Mouse (Mus musculus) lung, embryonic 16.5 days (tissue): ENCODE results near the gene Il18bp. TPM values are rescaled to one million over a fixed set of nuclear protein-coding genes. Genes with fewer than 3 reads are reported as not detected.
"Not testable (repeated sequence)": the region's sequence is repeated elsewhere in the genome, so short reads cannot be mapped to it uniquely, and the experiment has no call there.

Experiments
- ATAC-seq: fragments of 200-750 bp; cut with Nextera tagmentation; 2 replicates; pipeline ENCODE4 v1.8.0; 2017; ENCODE audit warnings: low read depth, mild to moderate bottlenecking, moderate library complexity
- H3K27ac ChIP-seq: fragments of 300-500 bp; sonication (generic); 2 replicates; pipeline ENCODE4 v1.5.1; 2014; ENCODE audit warnings: mild to moderate bottlenecking, control low read depth, low read length
- H3K27me3 ChIP-seq: fragments of 300-500 bp; sonication (generic); 2 replicates; pipeline ENCODE4 v1.6.1; 2014; ENCODE audit warnings: low read depth, low read length, mixed read lengths; ENCODE audit not compliant: control insufficient read depth, insufficient read depth
- H3K36me3 ChIP-seq: fragments of 300-500 bp; sonication (generic); 2 replicates; pipeline ENCODE4 v1.6.1; 2014; ENCODE audit warnings: low read length; ENCODE audit not compliant: control insufficient read depth, insufficient read depth
- H3K4me1 ChIP-seq: fragments of 300-500 bp; sonication (generic); replicated peaks from 2 replicates; pipeline ENCODE4 v1.6.1; 2014; ENCODE audit warnings: low read length, mixed read lengths; ENCODE audit not compliant: control insufficient read depth, insufficient read depth
- H3K4me2 ChIP-seq: fragments of 300-500 bp; sonication (generic); 2 replicates; pipeline ENCODE4 v1.6.1; 2014; ENCODE audit warnings: low read depth, low read length, control low read depth
- H3K4me3 ChIP-seq: fragments of 300-500 bp; sonication (generic); 2 replicates; pipeline ENCODE4 v1.5.1; 2014; ENCODE audit warnings: mild to moderate bottlenecking, low read length, control low read depth
- H3K9ac ChIP-seq: fragments of 300-500 bp; sonication (generic); 2 replicates; pipeline ENCODE4 v1.6.1; 2014; ENCODE audit warnings: low read length, control low read depth
- H3K9me3 ChIP-seq: fragments of 300-500 bp; sonication (generic); 2 replicates; pipeline ENCODE4 v1.6.1; 2016; ENCODE audit warnings: low read length; ENCODE audit not compliant: control insufficient read depth
- WGBS: fragments of 180-500 bp; shearing (Covaris S2); extraction: QIAGEN DNeasy Blood & Tissue Kit; methylation state at CpG from one replicate; pipeline ENCODE4 v1.1.7; 2014; 5-methylcytosine and 5-hydroxymethylcytosine counted together
- polyA plus RNA-seq: library from polyadenylated mRNA; unstranded; fragments of >200 nt; fragmentation: Nextera tagmentation; extraction: Ambion mirVana; gene quantifications from 2 replicates; pipeline ENCODE4 v1.2.1, GENCODE M21; 2015

Gene Il18bp
- polyA plus RNA-seq, 1 experiment from 2014 or later: 2.1 TPM

DNA sequence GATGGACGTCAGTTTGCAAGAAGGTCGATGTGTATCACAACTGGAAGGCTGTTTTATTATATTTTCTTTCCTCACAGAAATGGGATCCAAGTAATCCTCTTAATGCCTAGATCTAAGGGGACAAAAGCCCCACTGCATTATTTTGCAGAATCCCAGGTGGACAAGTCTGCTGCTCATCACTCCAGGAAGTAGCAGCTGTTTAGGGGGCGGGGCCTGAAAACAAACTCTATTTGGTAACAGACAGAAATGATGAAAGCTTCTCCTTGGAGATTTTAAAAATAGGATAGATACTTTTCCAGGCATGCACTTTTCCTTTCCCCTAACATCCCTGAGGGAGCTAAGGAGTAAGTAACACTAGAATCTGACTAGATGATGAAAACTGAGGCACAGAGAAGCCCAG, 18.8 kb upstream of the Il18bp start:
- H3K36me3 ChIP-seq: peaks cover 22% of the 10 kb centered on the region
- 89% methylated on average over 3 of the region's 3 CpGs for WGBS
- no peak for ATAC-seq

DNA sequence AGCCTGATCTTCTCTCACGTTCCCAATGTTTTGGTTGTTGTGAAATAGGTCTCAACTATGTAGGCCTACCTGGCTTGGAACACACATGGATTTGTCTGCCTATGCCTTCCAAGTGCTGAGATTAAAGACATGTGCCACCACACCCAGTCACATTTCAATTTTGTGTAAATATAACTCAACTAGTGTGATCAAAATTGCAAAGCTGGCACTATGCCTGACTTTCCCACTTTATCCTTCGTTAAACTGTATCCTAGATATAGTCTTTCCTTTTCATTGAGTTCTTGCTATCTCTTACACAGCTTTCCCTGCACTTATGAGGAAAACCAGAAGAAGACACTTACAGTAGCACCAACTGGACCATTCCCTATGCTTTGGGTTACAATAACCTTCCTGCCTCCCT, 17.0 kb upstream of the Il18bp start:
- peaks cover 26% of the 10 kb centered on the region for H3K36me3 ChIP-seq
- H3K4me2 ChIP-seq: no peak overlapping the region
- no peak overlapping the region for H3K27ac ChIP-seq
- no peaks in the 10 kb centered on the region for H3K27me3 ChIP-seq
- H3K4me3 ChIP-seq: no peak overlapping the region
- no peak for ATAC-seq
- H3K9ac ChIP-seq: no peak overlapping the region
- WGBS: 81% methylated on average over 2 of the region's 2 CpGs
- H3K9me3 ChIP-seq: no peaks in the 10 kb centered on the region
- no peaks in the 10 kb centered on the region for H3K4me1 ChIP-seq

More for the DNA sequence above, 18.8 kb upstream of the Il18bp start:
- no peak overlapping the region for H3K9ac ChIP-seq
- no peaks in the 10 kb centered on the region for H3K27me3 ChIP-seq
- no peaks in the 10 kb centered on the region for H3K9me3 ChIP-seq
- H3K4me1 ChIP-seq: no peaks in the 10 kb centered on the region
- H3K4me2 ChIP-seq: no peak overlapping the region
- no peak overlapping the region for H3K27ac ChIP-seq
- no peak overlapping the region for H3K4me3 ChIP-seq

DNA sequence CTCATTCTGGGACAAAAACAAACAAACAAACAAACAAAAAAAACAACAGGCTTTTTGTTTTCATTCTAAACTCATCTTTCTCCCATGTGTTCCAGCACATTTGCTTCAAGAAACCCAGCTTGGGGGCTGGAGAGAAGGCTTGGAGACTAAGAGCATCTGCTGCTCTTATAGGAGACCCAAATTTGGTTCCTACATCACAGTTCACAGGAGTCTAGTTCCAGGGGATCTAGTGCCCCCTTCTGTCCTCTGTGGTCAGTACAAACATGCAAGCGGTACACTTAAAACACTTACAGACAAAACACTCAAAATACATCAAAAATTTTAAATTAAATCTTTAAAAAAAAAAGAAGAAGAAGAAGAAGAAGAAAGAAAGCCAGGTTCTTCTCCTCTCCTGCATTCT, 16.4 kb upstream of the Il18bp start:
- H3K4me3 ChIP-seq: no peak overlapping the region
- H3K9ac ChIP-seq: no peak overlapping the region
- H3K27ac ChIP-seq: no peak overlapping the region
- H3K9me3 ChIP-seq: no peaks in the 10 kb centered on the region
- no peak for ATAC-seq
- H3K27me3 ChIP-seq: no peaks in the 10 kb centered on the region
- no peaks in the 10 kb centered on the region for H3K4me1 ChIP-seq
- H3K4me2 ChIP-seq: no peak overlapping the region
- 90% methylated on average over 1 of the region's 1 CpGs for WGBS
- H3K36me3 ChIP-seq: peaks cover 28% of the 10 kb centered on the region

DNA sequence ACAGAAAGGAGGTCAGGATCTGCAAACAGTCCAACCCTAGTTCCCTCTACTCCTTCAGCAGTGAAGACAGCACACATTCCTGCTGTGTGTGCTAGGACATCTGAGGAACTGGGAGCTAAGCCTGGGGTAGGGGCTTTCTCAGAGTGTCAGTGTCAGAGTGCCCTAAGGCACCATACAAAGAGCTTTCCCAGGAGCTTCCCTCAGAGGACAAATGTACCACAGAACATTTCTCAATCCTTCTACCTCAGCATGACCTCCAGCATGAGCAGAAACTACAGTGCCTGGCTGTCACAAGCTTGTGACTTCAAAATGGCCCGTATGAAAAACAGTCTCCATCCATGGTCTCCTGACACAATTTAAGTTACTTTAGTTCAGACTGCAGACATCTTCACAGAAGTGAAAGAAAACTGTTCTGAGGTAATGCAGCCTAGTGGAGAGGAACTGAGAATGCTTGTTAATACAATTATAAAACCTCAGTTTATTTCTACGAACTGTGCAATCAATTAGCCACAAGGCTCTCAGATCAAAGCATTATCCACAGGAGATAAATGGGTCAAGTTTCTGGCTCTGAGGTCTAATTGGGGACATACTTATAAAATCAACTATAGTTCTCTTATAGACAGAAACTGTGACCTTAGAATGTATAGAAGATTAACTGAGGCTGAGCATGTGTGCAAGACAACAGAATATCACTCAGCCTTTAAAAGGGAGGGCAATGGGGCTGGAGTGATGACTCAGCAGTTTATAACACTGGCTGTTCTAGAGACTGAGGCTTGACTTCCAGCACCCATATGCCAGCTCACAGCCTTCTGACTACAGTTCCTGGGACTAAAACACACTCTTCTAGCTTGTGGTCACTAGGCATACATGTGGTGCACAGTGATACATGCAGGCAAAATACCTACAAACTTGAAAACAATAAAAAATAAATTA, 7.0 kb upstream of the Il18bp start:
- H3K36me3 ChIP-seq: peaks cover 33% of the 10 kb centered on the region
- H3K4me3 ChIP-seq: no peak overlapping the region

DNA sequence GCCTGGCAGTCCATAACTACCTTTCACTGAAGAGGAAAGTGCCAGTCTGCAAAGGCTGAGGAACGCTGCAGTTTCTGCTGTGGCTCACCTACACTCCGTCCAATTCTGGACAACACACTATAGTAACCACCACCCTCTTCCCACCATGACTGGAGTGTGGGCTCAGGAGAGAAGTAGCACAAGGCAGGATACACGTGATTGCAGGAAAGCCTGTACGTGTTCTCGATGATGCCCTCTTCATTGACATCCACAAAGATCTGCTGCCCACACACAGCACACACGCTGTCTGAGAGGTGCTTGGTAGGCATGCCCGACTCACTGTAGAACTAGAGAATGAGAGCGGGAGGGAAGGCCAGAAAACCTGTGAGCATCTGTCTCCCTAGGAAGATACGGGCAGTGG, 5.3 kb upstream of the Il18bp start:
- Histone ChIP-seq H3K4me1 (no peaks in the 10 kb centered on the region), H3K36me3 (peaks cover 29% of the 10 kb centered on the region), H3K9ac (no peak overlapping the region), H3K9me3 (no peaks in the 10 kb centered on the region), H3K27ac (no peak overlapping the region), H3K4me3 (no peak overlapping the region), H3K27me3 (no peaks in the 10 kb centered on the region), H3K4me2 (no peak overlapping the region)
- ATAC-seq: no peak
- 93% methylated on average over 9 of the region's 9 CpGs for WGBS

More for the DNA sequence above, 7.0 kb upstream of the Il18bp start:
- Histone ChIP-seq H3K27me3 (no peaks in the 10 kb centered on the region), H3K4me1 (no peaks in the 10 kb centered on the region), H3K9ac (no peak overlapping the region), H3K27ac (no peak overlapping the region), H3K9me3 (no peaks in the 10 kb centered on the region), H3K4me2 (no peak overlapping the region)
- no peak for ATAC-seq
- 80% methylated on average over 2 of the region's 2 CpGs for WGBS

DNA sequence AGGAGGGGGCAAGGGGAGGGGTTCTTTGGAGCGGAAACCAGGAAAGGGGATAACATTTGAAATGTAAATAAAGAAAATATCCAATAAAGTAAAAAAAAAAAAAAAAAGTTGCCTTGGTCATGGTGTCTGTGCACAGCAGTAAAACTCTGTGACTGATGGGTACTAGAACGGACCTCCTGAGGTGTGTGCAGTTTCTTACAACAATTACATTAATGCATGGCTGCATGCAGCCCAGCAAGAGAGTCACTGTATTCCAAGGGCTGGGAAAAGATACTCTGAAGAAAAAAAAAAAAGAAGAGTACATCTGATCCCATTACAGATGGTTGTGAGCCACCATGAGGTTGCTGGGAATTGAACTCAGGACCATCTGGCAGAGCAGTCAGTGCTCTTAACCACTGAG, 2.4 kb upstream of the Il18bp start:
- not testable (repeated sequence) for H3K9ac ChIP-seq, H3K4me3 ChIP-seq, H3K27me3 ChIP-seq, H3K27ac ChIP-seq, H3K9me3 ChIP-seq, H3K4me2 ChIP-seq, H3K4me1 ChIP-seq, ATAC-seq
- H3K36me3 ChIP-seq: peaks cover 33% of the 10 kb centered on the region
- WGBS: 88% methylated on average over 2 of the region's 2 CpGs

DNA sequence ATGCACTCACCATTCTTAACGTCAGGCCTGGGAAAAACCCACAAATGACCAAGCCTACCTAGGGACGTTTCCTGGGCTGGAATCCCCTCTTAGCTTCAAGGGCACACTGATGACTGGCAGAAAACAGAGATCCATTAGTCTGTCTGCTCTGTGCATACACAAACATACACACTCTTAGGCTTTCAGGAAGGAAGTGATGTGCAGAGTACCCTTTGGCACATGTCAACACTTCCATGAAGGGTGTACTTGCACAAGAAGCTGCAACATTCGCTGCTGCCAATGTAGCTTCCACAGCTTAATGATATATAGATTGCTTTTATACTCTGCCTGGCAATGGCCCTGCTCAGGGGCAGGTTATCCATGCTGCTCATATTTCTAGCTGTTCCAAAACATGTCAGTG, 872 bp upstream of the Il18bp start:
- H3K27ac ChIP-seq: no peak overlapping the region
- no peak overlapping the region for H3K4me2 ChIP-seq
- H3K36me3 ChIP-seq: peaks cover 44% of the 10 kb centered on the region
- no peak overlapping the region for H3K9ac ChIP-seq
- WGBS: 45% methylated on average over 3 of the region's 3 CpGs
- H3K9me3 ChIP-seq: no peaks in the 10 kb centered on the region
- H3K4me1 ChIP-seq: no peaks in the 10 kb centered on the region
- H3K27me3 ChIP-seq: no peaks in the 10 kb centered on the region
- ATAC-seq: no peak
- H3K4me3 ChIP-seq: no peak overlapping the region

DNA sequence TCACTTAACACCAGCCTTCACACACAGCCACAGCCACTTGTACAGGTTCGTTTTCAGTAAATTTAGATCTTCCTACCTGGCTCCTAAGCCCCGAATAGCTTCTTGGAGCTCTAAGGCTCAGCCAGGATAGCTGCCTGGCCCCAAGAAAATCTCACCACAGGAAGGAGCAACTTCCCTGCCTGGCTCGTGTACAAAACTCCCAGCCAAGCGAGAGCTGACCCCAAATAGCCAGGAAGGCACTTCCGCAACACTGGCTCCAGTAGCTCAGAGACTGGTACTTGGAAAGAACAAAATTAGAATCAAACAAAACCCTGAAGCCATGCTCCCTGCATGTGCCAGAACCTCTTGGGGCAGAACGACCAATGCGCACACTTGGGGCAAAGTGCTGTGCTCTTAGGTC, 456 bp downstream of the Il18bp start:
- Histone ChIP-seq H3K27ac (no peak overlapping the region), H3K36me3 (peaks cover 51% of the 10 kb centered on the region), H3K4me1 (no peaks in the 10 kb centered on the region), H3K27me3 (no peaks in the 10 kb centered on the region), H3K9me3 (no peaks in the 10 kb centered on the region), H3K9ac (no peak overlapping the region), H3K4me3 (no peak overlapping the region), H3K4me2 (no peak overlapping the region)
- 66% methylated on average over 7 of the region's 7 CpGs for WGBS
- no peak for ATAC-seq

DNA sequence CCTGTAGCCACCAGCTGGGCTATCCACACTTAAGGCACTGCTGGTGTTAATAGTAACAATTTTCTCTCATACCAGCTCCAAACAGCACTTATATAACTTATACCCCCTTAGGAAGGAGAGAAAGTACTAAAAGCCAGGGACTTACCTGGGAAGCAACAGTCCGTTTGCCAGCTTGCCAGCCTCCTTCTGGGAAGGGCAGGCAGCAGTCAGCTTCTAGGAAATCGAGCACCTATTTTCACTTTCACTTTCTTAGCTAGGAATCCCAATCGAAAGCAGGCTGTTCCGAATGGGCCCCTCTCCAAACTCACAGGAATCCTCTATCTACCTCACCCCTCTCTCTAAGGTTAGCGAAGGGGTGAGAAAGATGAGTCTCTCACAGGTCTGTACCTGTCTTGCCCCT, 1.0 kb downstream of the Il18bp start:
- 79% methylated on average over 5 of the region's 5 CpGs for WGBS
- no peaks in the 10 kb centered on the region for H3K9me3 ChIP-seq
- no peaks in the 10 kb centered on the region for H3K27me3 ChIP-seq
- no peak overlapping the region for H3K4me3 ChIP-seq
- H3K27ac ChIP-seq: no peak overlapping the region
- ATAC-seq: no peak
- H3K9ac ChIP-seq: no peak overlapping the region
- no peak overlapping the region for H3K4me2 ChIP-seq
- no peaks in the 10 kb centered on the region for H3K4me1 ChIP-seq
- peaks cover 51% of the 10 kb centered on the region for H3K36me3 ChIP-seq
